Mouse (Mus musculus): ENCODE data around the gene Poln. TPM values are rescaled to one million over a fixed set of nuclear protein-coding genes. Genes with fewer than 3 reads are reported as not detected.

The Poln gene
- total and polyA plus RNA-seq, 2 experiments from 2014 or later = 0.16 to 0.69 TPM

GRCm38 (mm10) chr5:34093021-34093420 is 76.2 kb downstream of the Poln start:
- Histone ChIP-seq H3K27ac (no peak overlapping the region), H3K9ac (replicated peaks; ENCODE audit: low read length) (no peak overlapping the region), H3K27me3 (ENCODE audit: insufficient read depth, low read length) (no peaks in the 10 kb centered on the region), H3K4me1 (ENCODE audit: insufficient read depth, low read length) (no peaks in the 10 kb centered on the region), H3K36me3 (ENCODE audit: insufficient read depth, low read length) (no peaks in the 10 kb centered on the region), H3K9me3 (ENCODE audit: low read length) (no peaks in the 10 kb centered on the region), H3K4me3 (ENCODE audit: low read length) (no peak overlapping the region), H3K4me2 (ENCODE audit: low read depth, low read length) (no peak overlapping the region)
- no peak for ATAC-seq
- WGBS = 79% methylated on average over 2 of the region's 2 CpGs
- no peak for DNase-seq (ENCODE audit: low spot score)
- TF ChIP-seq CTCF (IDR thresholded peaks at IDR 0.05; ENCODE audit: low read depth) = no peak

GRCm38 (mm10) chr5:34032520-34032919 is 136.7 kb downstream of the Poln start:
- no peak for TF ChIP-seq CTCF (IDR thresholded peaks at IDR 0.05; ENCODE audit: low read depth)
- no peaks in the 10 kb centered on the region for H3K36me3 ChIP-seq (ENCODE audit: insufficient read depth, low read length)
- 52% methylated on average over 3 of the region's 3 CpGs for WGBS
- no peak overlapping the region for H3K9ac ChIP-seq (replicated peaks; ENCODE audit: low read length)
- H3K9me3 ChIP-seq (ENCODE audit: low read length) = no peaks in the 10 kb centered on the region
- no peak overlapping the region for H3K4me2 ChIP-seq (ENCODE audit: low read depth, low read length)
- no peak for DNase-seq (ENCODE audit: low spot score)
- H3K27me3 ChIP-seq (ENCODE audit: insufficient read depth, low read length) = no peaks in the 10 kb centered on the region
- no peak overlapping the region for H3K4me3 ChIP-seq (ENCODE audit: low read length)
- no peak overlapping the region for H3K27ac ChIP-seq
- no peak for ATAC-seq
- H3K4me1 ChIP-seq (ENCODE audit: insufficient read depth, low read length) = no peaks in the 10 kb centered on the region

- Histone ChIP-seq H3K36me3 (ENCODE audit: insufficient read depth, low read length) (no peaks in the 10 kb centered on the region), H3K27me3 (ENCODE audit: insufficient read depth, low read length) (no peaks in the 10 kb centered on the region), H3K4me1 (ENCODE audit: insufficient read depth, low read length) (no peaks in the 10 kb centered on the region), H3K4me3 (ENCODE audit: low read length) (no peak overlapping the region), H3K27ac (no peak overlapping the region), H3K9me3 (ENCODE audit: low read length) (no peaks in the 10 kb centered on the region), H3K9ac (replicated peaks; ENCODE audit: low read length) (no peak overlapping the region), H3K4me2 (ENCODE audit: low read depth, low read length) (no peak overlapping the region)
- WGBS = 46% methylated on average over 6 of the region's 6 CpGs
- TF ChIP-seq CTCF (IDR thresholded peaks at IDR 0.05; ENCODE audit: low read depth) = no peak
- DNase-seq (ENCODE audit: low spot score) = peak; percentile 29
- ATAC-seq = no peak
Observed at GRCm38 (mm10) chr5:34031022-34031421, 138.2 kb downstream of the Poln start.

- H3K4me1 ChIP-seq (ENCODE audit: insufficient read depth, low read length) = no peaks in the 10 kb centered on the region
- no peak overlapping the region for H3K9ac ChIP-seq (replicated peaks; ENCODE audit: low read length)
- no peaks in the 10 kb centered on the region for H3K36me3 ChIP-seq (ENCODE audit: insufficient read depth, low read length)
- WGBS = 68% methylated on average over 4 of the region's 4 CpGs
- H3K27me3 ChIP-seq (ENCODE audit: insufficient read depth, low read length) = no peaks in the 10 kb centered on the region
- H3K9me3 ChIP-seq (ENCODE audit: low read length) = no peaks in the 10 kb centered on the region
- no peak overlapping the region for H3K4me2 ChIP-seq (ENCODE audit: low read depth, low read length)
- TF ChIP-seq CTCF (IDR thresholded peaks at IDR 0.05; ENCODE audit: low read depth) = no peak
- no peak overlapping the region for H3K27ac ChIP-seq
- DNase-seq (ENCODE audit: low spot score) (no peak), ATAC-seq (no peak)
- H3K4me3 ChIP-seq (ENCODE audit: low read length) = no peak overlapping the region
Observed at GRCm38 (mm10) chr5:34030101-34030500, 139.1 kb downstream of the Poln start.

GRCm38 (mm10) chr5:34018968-34019367 is 150.3 kb downstream of the Poln start:
- TF ChIP-seq CTCF (IDR thresholded peaks at IDR 0.05; ENCODE audit: low read depth) = no peak
- WGBS = 75% methylated on average over 4 of the region's 4 CpGs
- H3K4me2 ChIP-seq (ENCODE audit: low read depth, low read length) = no peak overlapping the region
- no peak overlapping the region for H3K9ac ChIP-seq (replicated peaks; ENCODE audit: low read length)
- ATAC-seq = no peak
- H3K4me1 ChIP-seq (ENCODE audit: insufficient read depth, low read length) = no peaks in the 10 kb centered on the region
- DNase-seq (ENCODE audit: low spot score) = no peak
- no peak overlapping the region for H3K27ac ChIP-seq
- no peak overlapping the region for H3K4me3 ChIP-seq (ENCODE audit: low read length)
- no peaks in the 10 kb centered on the region for H3K27me3 ChIP-seq (ENCODE audit: insufficient read depth, low read length)
- H3K9me3 ChIP-seq (ENCODE audit: low read length) = no peaks in the 10 kb centered on the region
- H3K36me3 ChIP-seq (ENCODE audit: insufficient read depth, low read length) = no peaks in the 10 kb centered on the region

GRCm38 (mm10) chr5:34014652-34015051 is 154.6 kb downstream of the Poln start:
- TF ChIP-seq CTCF (IDR thresholded peaks at IDR 0.05; ENCODE audit: low read depth) = peak; percentile 62
- H3K36me3 ChIP-seq (ENCODE audit: insufficient read depth, low read length) = no peaks in the 10 kb centered on the region
- 83% methylated on average over 1 of the region's 1 CpGs for WGBS
- no peak overlapping the region for H3K27ac ChIP-seq
- H3K9ac ChIP-seq (replicated peaks; ENCODE audit: low read length) = no peak overlapping the region
- no peaks in the 10 kb centered on the region for H3K9me3 ChIP-seq (ENCODE audit: low read length)
- no peaks in the 10 kb centered on the region for H3K27me3 ChIP-seq (ENCODE audit: insufficient read depth, low read length)
- no peak for ATAC-seq
- DNase-seq (ENCODE audit: low spot score) = no peak
- no peak overlapping the region for H3K4me2 ChIP-seq (ENCODE audit: low read depth, low read length)
- H3K4me1 ChIP-seq (ENCODE audit: insufficient read depth, low read length) = no peaks in the 10 kb centered on the region
- H3K4me3 ChIP-seq (ENCODE audit: low read length) = no peak overlapping the region

- H3K36me3 ChIP-seq (ENCODE audit: insufficient read depth, low read length) = no peaks in the 10 kb centered on the region
- H3K4me1 ChIP-seq (ENCODE audit: insufficient read depth, low read length) = no peaks in the 10 kb centered on the region
- DNase-seq (ENCODE audit: low spot score) = no peak
- no peak overlapping the region for H3K4me2 ChIP-seq (ENCODE audit: low read depth, low read length)
- TF ChIP-seq CTCF (IDR thresholded peaks at IDR 0.05; ENCODE audit: low read depth) = no peak
- no peak overlapping the region for H3K27ac ChIP-seq
- ATAC-seq = no peak
- H3K9me3 ChIP-seq (ENCODE audit: low read length) = no peaks in the 10 kb centered on the region
- no peak overlapping the region for H3K4me3 ChIP-seq (ENCODE audit: low read length)
- 92% methylated on average over 4 of the region's 4 CpGs for WGBS
- H3K9ac ChIP-seq (replicated peaks; ENCODE audit: low read length) = no peak overlapping the region
- H3K27me3 ChIP-seq (ENCODE audit: insufficient read depth, low read length) = no peaks in the 10 kb centered on the region
Observed at GRCm38 (mm10) chr5:34007392-34007941, 161.8 kb downstream of the Poln start.
